Mouse (Mus musculus): ENCODE data around the gene Sirt1. TPM values are rescaled to one million over a fixed set of nuclear protein-coding genes. Genes with fewer than 3 reads are reported as not detected.
A peak's percentile ranks its signal among the peaks of the same experiment; 100 is the strongest.

Gene Sirt1
- polyA plus RNA-seq, 1 experiment: 53.5 TPM

DNA sequence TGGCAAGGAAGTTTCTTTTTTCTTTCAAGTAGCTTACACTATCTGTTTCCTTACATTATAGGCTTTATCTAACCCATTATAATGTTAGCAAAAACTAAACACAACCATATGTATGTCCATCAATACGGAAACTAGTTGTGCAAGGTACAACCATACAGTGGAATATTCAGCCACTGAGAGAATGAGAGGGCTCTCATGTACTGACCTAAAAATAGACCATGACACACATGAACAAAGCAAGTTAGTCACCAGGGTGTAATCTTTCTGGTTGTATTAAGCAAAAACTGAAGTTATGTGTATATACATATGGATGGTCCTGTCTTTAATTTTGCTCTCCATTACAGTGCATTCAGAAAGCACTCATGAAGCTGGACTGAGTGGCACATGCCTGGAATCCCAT, 54.4 kb downstream of the Sirt1 start:
- Histone ChIP-seq H3K4me3 (ENCODE audit: low read depth, low read length) (no peak overlapping the region), H3K27ac (ENCODE audit: insufficient read depth, low read length) (no peak overlapping the region), H3K27me3 (ENCODE audit: control insufficient read depth, insufficient read depth, low read length, poor library complexity, severe bottlenecking) (no peaks in the 10 kb centered on the region), H3K9me3 (replicated peaks; ENCODE audit: control insufficient read depth, insufficient read depth, low read length, poor library complexity, severe bottlenecking) (no peaks in the 10 kb centered on the region), H3K4me1 (ENCODE audit: control insufficient read depth, insufficient read depth, low read length) (no peaks in the 10 kb centered on the region), H3K36me3 (ENCODE audit: control insufficient read depth, insufficient read depth, low read length, poor library complexity, severe bottlenecking) (peaks cover 72% of the 10 kb centered on the region), H3K9ac (ENCODE audit: low read depth, poor library complexity, severe bottlenecking) (no peak overlapping the region)
- TF ChIP-seq POLR2A (IDR thresholded peaks at IDR 0.05; ENCODE audit: insufficient read depth, low read length): no peak
- no peak for TF ChIP-seq CTCF (IDR thresholded peaks at IDR 0.05; ENCODE audit: low read depth, low read length)
- TF ChIP-seq EP300 (IDR thresholded peaks at IDR 0.05; ENCODE audit: insufficient read depth, low read depth, low read length): no peak

DNA sequence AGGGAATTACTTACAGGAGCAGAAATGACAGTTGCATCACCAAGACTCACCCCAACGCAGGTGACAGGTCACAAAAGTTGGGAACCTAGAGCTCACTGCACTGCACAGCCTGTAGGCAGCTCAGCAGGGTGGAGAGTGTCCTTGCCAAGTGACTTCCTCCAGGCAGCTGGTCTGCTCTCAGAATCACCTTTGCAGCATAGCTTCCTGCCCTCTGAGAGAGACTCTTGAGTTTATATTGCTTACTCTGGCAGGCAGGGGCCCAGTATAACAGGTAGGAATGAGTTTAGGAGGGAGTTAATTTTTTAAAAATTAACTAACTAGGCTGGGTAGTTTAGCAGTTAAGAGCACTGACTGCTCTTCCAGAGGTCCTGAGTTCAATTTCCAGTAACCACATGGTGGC, 67.8 kb downstream of the Sirt1 start:
- Histone ChIP-seq H3K9me3 (replicated peaks; ENCODE audit: control insufficient read depth, insufficient read depth, low read length, poor library complexity, severe bottlenecking) (no peaks in the 10 kb centered on the region), H3K27me3 (ENCODE audit: control insufficient read depth, insufficient read depth, low read length, poor library complexity, severe bottlenecking) (no peaks in the 10 kb centered on the region), H3K9ac (ENCODE audit: low read depth, poor library complexity, severe bottlenecking) (no peak overlapping the region), H3K36me3 (ENCODE audit: control insufficient read depth, insufficient read depth, low read length, poor library complexity, severe bottlenecking) (peaks cover 67% of the 10 kb centered on the region), H3K4me1 (ENCODE audit: control insufficient read depth, insufficient read depth, low read length) (no peaks in the 10 kb centered on the region), H3K27ac (ENCODE audit: insufficient read depth, low read length) (no peak overlapping the region), H3K4me3 (ENCODE audit: low read depth, low read length) (no peak overlapping the region)
- no peak for TF ChIP-seq EP300 (IDR thresholded peaks at IDR 0.05; ENCODE audit: insufficient read depth, low read depth, low read length)
- TF ChIP-seq CTCF (IDR thresholded peaks at IDR 0.05; ENCODE audit: low read depth, low read length): no peak
- TF ChIP-seq POLR2A (IDR thresholded peaks at IDR 0.05; ENCODE audit: insufficient read depth, low read length): no peak

DNA sequence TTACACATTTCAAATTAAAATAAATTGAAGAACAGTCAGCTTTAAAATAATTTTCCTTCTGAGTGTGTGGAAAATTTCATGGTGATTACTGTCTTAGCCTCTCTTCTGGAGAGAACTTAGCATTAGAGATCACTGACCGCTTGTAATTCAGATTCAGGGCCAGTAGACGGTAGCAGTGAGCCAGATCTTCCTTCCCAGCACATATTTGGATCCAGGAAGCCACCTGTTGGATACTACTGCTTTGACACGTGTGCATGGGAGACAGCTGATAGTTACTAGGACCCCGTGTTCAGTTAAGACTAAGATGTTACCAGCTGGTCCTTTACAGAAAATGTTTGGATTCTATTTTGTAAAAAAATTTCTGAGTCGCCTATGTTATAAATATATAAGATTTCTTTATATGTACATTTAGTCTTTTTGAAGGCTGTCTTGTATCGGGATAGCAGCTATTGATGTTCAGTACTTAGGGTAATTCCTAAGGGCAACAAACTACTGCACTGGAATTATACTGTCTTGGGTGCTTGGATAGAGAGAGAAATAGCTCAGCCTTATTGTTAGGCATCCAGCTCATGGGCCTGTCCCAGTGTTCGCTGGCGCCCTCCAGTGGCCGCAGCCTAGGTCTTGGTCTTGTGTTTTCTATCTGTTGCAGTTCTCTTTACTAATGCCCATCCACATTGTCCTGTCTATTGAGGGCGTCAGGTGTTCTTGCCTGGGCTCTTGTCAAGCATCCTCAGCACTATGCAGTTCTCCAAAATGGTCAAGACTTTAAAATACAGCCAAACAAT, 72.7 kb downstream of the Sirt1 start:
- Histone ChIP-seq H3K4me1 (ENCODE audit: control insufficient read depth, insufficient read depth, low read length) (no peaks in the 10 kb centered on the region), H3K27me3 (ENCODE audit: control insufficient read depth, insufficient read depth, low read length, poor library complexity, severe bottlenecking) (no peaks in the 10 kb centered on the region), H3K4me3 (ENCODE audit: low read depth, low read length) (no peak overlapping the region), H3K9me3 (replicated peaks; ENCODE audit: control insufficient read depth, insufficient read depth, low read length, poor library complexity, severe bottlenecking) (no peaks in the 10 kb centered on the region), H3K27ac (ENCODE audit: insufficient read depth, low read length) (no peak overlapping the region), H3K36me3 (ENCODE audit: control insufficient read depth, insufficient read depth, low read length, poor library complexity, severe bottlenecking) (peaks cover 58% of the 10 kb centered on the region), H3K9ac (ENCODE audit: low read depth, poor library complexity, severe bottlenecking) (no peak overlapping the region)
- TF ChIP-seq EP300 (IDR thresholded peaks at IDR 0.05; ENCODE audit: insufficient read depth, low read depth, low read length): no peak
- TF ChIP-seq CTCF (IDR thresholded peaks at IDR 0.05; ENCODE audit: low read depth, low read length): peak; percentile 95
- no peak for TF ChIP-seq POLR2A (IDR thresholded peaks at IDR 0.05; ENCODE audit: insufficient read depth, low read length)

DNA sequence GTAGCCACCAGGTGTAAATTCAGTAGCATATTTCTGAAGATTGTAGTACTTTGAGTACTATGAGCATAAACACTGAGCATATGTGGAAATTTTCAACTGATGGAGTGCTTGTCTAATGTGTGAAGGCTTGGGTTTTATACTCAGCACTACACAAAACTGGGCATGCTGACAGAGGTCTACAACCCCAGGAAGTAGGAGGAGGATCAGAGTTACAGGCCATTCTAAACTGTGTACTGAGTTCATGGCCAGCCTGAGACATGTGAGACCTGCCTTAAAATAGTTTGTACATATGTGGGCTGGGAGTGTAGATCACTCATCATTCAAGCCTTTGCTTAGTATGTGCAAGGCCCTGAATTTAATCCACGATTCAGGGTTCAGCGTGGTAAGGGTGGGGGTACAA, 79.1 kb downstream of the Sirt1 start:
- H3K36me3 ChIP-seq (ENCODE audit: control insufficient read depth, insufficient read depth, low read length, poor library complexity, severe bottlenecking): peaks cover 50% of the 10 kb centered on the region

DNA sequence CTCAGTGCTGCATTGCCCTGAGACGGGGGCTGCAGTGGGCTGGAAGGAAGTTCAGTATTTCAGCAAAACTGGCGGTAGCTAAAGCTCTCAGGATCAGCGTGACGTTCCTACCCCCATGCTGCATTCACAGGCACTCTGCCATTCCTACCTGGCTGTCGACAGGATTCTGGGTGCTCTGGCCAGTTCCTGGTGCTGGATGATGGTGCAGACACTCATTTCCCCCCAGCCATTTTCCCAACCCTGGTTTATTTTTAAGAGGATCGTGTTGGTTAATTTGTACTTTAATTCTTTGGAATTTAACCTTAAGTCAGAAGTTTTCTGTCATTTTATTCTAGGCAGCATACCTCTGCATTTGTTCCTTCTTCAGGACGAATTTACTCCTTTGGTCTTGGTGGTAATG, 98.7 kb downstream of the Sirt1 start:
- TF ChIP-seq POLR2A (IDR thresholded peaks at IDR 0.05; ENCODE audit: insufficient read depth, low read length) (no peak), EP300 (IDR thresholded peaks at IDR 0.05; ENCODE audit: insufficient read depth, low read depth, low read length) (no peak)
- no peak overlapping the region for H3K4me3 ChIP-seq (ENCODE audit: low read depth, low read length)
- no peaks in the 10 kb centered on the region for H3K27me3 ChIP-seq (ENCODE audit: control insufficient read depth, insufficient read depth, low read length, poor library complexity, severe bottlenecking)
- H3K36me3 ChIP-seq (ENCODE audit: control insufficient read depth, insufficient read depth, low read length, poor library complexity, severe bottlenecking): peaks cover 48% of the 10 kb centered on the region
- H3K4me1 ChIP-seq (ENCODE audit: control insufficient read depth, insufficient read depth, low read length): peaks cover 2% of the 10 kb centered on the region
- no peak overlapping the region for H3K27ac ChIP-seq (ENCODE audit: insufficient read depth, low read length)
- H3K9me3 ChIP-seq (replicated peaks; ENCODE audit: control insufficient read depth, insufficient read depth, low read length, poor library complexity, severe bottlenecking): no peaks in the 10 kb centered on the region
- H3K9ac ChIP-seq (ENCODE audit: low read depth, poor library complexity, severe bottlenecking): no peak overlapping the region

More for the DNA sequence above, 79.1 kb downstream of the Sirt1 start:
- no peaks in the 10 kb centered on the region for H3K9me3 ChIP-seq (replicated peaks; ENCODE audit: control insufficient read depth, insufficient read depth, low read length, poor library complexity, severe bottlenecking)
- H3K27ac ChIP-seq (ENCODE audit: insufficient read depth, low read length): no peak overlapping the region
- H3K9ac ChIP-seq (ENCODE audit: low read depth, poor library complexity, severe bottlenecking): no peak overlapping the region
- no peaks in the 10 kb centered on the region for H3K27me3 ChIP-seq (ENCODE audit: control insufficient read depth, insufficient read depth, low read length, poor library complexity, severe bottlenecking)
- TF ChIP-seq POLR2A (IDR thresholded peaks at IDR 0.05; ENCODE audit: insufficient read depth, low read length): no peak
- no peak for TF ChIP-seq CTCF (IDR thresholded peaks at IDR 0.05; ENCODE audit: low read depth, low read length)
- TF ChIP-seq EP300 (IDR thresholded peaks at IDR 0.05; ENCODE audit: insufficient read depth, low read depth, low read length): no peak
- H3K4me1 ChIP-seq (ENCODE audit: control insufficient read depth, insufficient read depth, low read length): no peaks in the 10 kb centered on the region
- no peak overlapping the region for H3K4me3 ChIP-seq (ENCODE audit: low read depth, low read length)

DNA sequence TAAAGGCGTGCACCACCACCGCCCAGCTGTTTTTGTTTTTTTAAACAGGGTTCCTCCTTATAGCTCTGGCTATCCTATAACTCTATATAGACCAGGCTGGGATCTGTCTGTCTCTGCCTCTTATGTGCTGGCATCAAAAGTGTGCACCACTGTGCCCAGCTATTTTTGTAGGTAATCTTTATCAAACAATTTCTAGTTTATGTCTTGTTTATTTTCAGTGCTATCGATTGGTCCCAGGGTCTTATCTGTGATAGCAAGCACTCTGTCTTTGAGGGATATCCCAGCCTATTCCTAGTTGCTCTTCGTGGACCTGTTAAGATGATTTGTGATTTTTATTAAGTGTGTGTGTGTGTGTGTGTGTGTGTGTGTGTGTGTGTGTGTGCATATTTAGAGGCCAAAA, 99.1 kb downstream of the Sirt1 start:
- Histone ChIP-seq H3K27me3 (ENCODE audit: control insufficient read depth, insufficient read depth, low read length, poor library complexity, severe bottlenecking) (no peaks in the 10 kb centered on the region), H3K27ac (ENCODE audit: insufficient read depth, low read length) (no peak overlapping the region), H3K4me3 (ENCODE audit: low read depth, low read length) (no peak overlapping the region), H3K36me3 (ENCODE audit: control insufficient read depth, insufficient read depth, low read length, poor library complexity, severe bottlenecking) (peaks cover 48% of the 10 kb centered on the region), H3K9me3 (replicated peaks; ENCODE audit: control insufficient read depth, insufficient read depth, low read length, poor library complexity, severe bottlenecking) (no peaks in the 10 kb centered on the region), H3K4me1 (ENCODE audit: control insufficient read depth, insufficient read depth, low read length) (peaks cover 2% of the 10 kb centered on the region), H3K9ac (ENCODE audit: low read depth, poor library complexity, severe bottlenecking) (no peak overlapping the region)
- TF ChIP-seq CTCF (IDR thresholded peaks at IDR 0.05; ENCODE audit: low read depth, low read length) (no peak), EP300 (IDR thresholded peaks at IDR 0.05; ENCODE audit: insufficient read depth, low read depth, low read length) (no peak), POLR2A (IDR thresholded peaks at IDR 0.05; ENCODE audit: insufficient read depth, low read length) (no peak)
